Mouse (Mus musculus): Measurements from ENCODE around the gene Olfr787. TPM values are rescaled to one million over a fixed set of nuclear protein-coding genes. Genes with fewer than 3 reads are reported as not detected.

The Olfr787 gene
- polyA plus RNA-seq (2017; shearing (Covaris generic)): 0.12 TPM

GRCm38 (mm10) chr10:129461562-129461961 lies at the start of gene Olfr787:
TSS of gene Olfr787 (plus strand) at chr10:129461862.

GRCm38 (mm10) chr10:129427006-129427405 lies 34.7 kb upstream of the Olfr787 start, which contains the start of gene Olfr786:
TSS of gene Olfr786 (plus strand) at chr10:129427306.

GRCm38 (mm10) chr10:129470698-129471097 lies 9.0 kb downstream of the Olfr787 start, which contains the start of gene Olfr788:
TSS of gene Olfr788 (plus strand) at chr10:129470998.

GRCm38 (mm10) chr10:129484452-129484851 lies 22.8 kb downstream of the Olfr787 start, which contains the start of gene Olfr789:
TSS of gene Olfr789 (plus strand) at chr10:129484752.

GRCm38 (mm10) chr10:129498192-129498591 lies 36.5 kb downstream of the Olfr787 start, which contains the start of gene Olfr790:
TSS of gene Olfr790 (plus strand) at chr10:129498492.

Other genes starting within 250 kb of the Olfr787 start
- gene Olfr774, start 225.7 kb upstream of the Olfr787 start, polyA plus RNA-seq (2017; shearing (Covaris generic)): not detected
- not detected for gene Olfr775, start 213.4 kb upstream of the Olfr787 start, polyA plus RNA-seq (2017; shearing (Covaris generic))
- gene Olfr776, start 202.7 kb upstream of the Olfr787 start, polyA plus RNA-seq (2017; shearing (Covaris generic)): not detected
- gene Olfr777, start 190.4 kb upstream of the Olfr787 start, polyA plus RNA-seq (2017; shearing (Covaris generic)): not detected
- not detected for gene Olfr780, start 143.7 kb upstream of the Olfr787 start, polyA plus RNA-seq (2017; shearing (Covaris generic))
- gene Olfr781, start 133.0 kb upstream of the Olfr787 start, polyA plus RNA-seq (2017; shearing (Covaris generic)): not detected
- gene Olfr782, start 113.0 kb upstream of the Olfr787 start, polyA plus RNA-seq (2017; shearing (Covaris generic)): not detected
- gene Olfr784, start 77.8 kb upstream of the Olfr787 start, polyA plus RNA-seq (2017; shearing (Covaris generic)): not detected
- not detected for gene Olfr785, start 56.4 kb upstream of the Olfr787 start, polyA plus RNA-seq (2017; shearing (Covaris generic))
- not detected for gene Olfr786, start 34.6 kb upstream of the Olfr787 start, polyA plus RNA-seq (2017; shearing (Covaris generic))
- gene Olfr788, start 9.1 kb downstream of the Olfr787 start, polyA plus RNA-seq (2017; shearing (Covaris generic)): 0.10 TPM
- gene Olfr789, start 22.9 kb downstream of the Olfr787 start, polyA plus RNA-seq (2017; shearing (Covaris generic)): not detected
- gene Olfr790, start 36.6 kb downstream of the Olfr787 start, polyA plus RNA-seq (2017; shearing (Covaris generic)): not detected
- gene Olfr791, start 59.9 kb downstream of the Olfr787 start, polyA plus RNA-seq (2017; shearing (Covaris generic)): not detected
- not detected for gene Olfr792, start 77.3 kb downstream of the Olfr787 start, polyA plus RNA-seq (2017; shearing (Covaris generic))
- not detected for gene Olfr794, start 105.8 kb downstream of the Olfr787 start, polyA plus RNA-seq (2017; shearing (Covaris generic))
- gene Olfr796, start 150.7 kb downstream of the Olfr787 start, polyA plus RNA-seq (2017; shearing (Covaris generic)): not detected
- 0.14 TPM for gene Olfr798, start 166.1 kb downstream of the Olfr787 start, polyA plus RNA-seq (2017; shearing (Covaris generic))
- gene Olfr799, start 175.6 kb downstream of the Olfr787 start, polyA plus RNA-seq (2017; shearing (Covaris generic)): not detected
- not detected for gene Olfr800, start 195.8 kb downstream of the Olfr787 start, polyA plus RNA-seq (2017; shearing (Covaris generic))
- gene Olfr801, start 212.0 kb downstream of the Olfr787 start, polyA plus RNA-seq (2017; shearing (Covaris generic)): not detected
- not detected for gene Olfr802, start 226.3 kb downstream of the Olfr787 start, polyA plus RNA-seq (2017; shearing (Covaris generic))
- not detected for gene Olfr803, start 232.4 kb downstream of the Olfr787 start, polyA plus RNA-seq (2017; shearing (Covaris generic))
- not detected for gene Olfr804, start 241.3 kb downstream of the Olfr787 start, polyA plus RNA-seq (2017; shearing (Covaris generic))